Mouse (Mus musculus): ENCODE data around the gene Nrn1.

The Nrn1 gene

GRCm38 (mm10) chr13:36734731-36735571 lies at the start of gene Nrn1:
Gene Nrn1 (minus strand): TSS chr13:36735131.
- DNase-seq (ENCODE audit: low read depth, low spot score) = no peak

- DNase-seq (ENCODE audit: low read depth, low spot score) = peak; percentile 55
Measured at GRCm38 (mm10) chr13:36779626-36780025, 44.7 kb upstream of the Nrn1 start.

GRCm38 (mm10) chr13:36766801-36767200 lies 31.9 kb upstream of the Nrn1 start:
- DNase-seq (ENCODE audit: low read depth, low spot score) = no peak

GRCm38 (mm10) chr13:36751861-36752260 lies 16.9 kb upstream of the Nrn1 start:
- DNase-seq (ENCODE audit: low read depth, low spot score) = no peak

GRCm38 (mm10) chr13:36750056-36750455 lies 15.1 kb upstream of the Nrn1 start:
- no peak for DNase-seq (ENCODE audit: low read depth, low spot score)

GRCm38 (mm10) chr13:36736619-36736996 lies 1.7 kb upstream of the Nrn1 start:
- no peak for DNase-seq (ENCODE audit: low read depth, low spot score)

GRCm38 (mm10) chr13:36735901-36736618 lies 1.1 kb upstream of the Nrn1 start:
- DNase-seq (ENCODE audit: low read depth, low spot score) = peak; percentile 86

- no peak for DNase-seq (ENCODE audit: low read depth, low spot score)
Measured at GRCm38 (mm10) chr13:36733989-36734690, 791 bp downstream of the Nrn1 start.

GRCm38 (mm10) chr13:36733566-36733965 lies 1.4 kb downstream of the Nrn1 start:
- no peak for DNase-seq (ENCODE audit: low read depth, low spot score)

- no peak for DNase-seq (ENCODE audit: low read depth, low spot score)
Measured at GRCm38 (mm10) chr13:36732891-36733490, 1.9 kb downstream of the Nrn1 start.

GRCm38 (mm10) chr13:36731931-36732461 lies 2.9 kb downstream of the Nrn1 start:
- DNase-seq (ENCODE audit: low read depth, low spot score) = no peak

- DNase-seq (ENCODE audit: low read depth, low spot score) = no peak
Measured at GRCm38 (mm10) chr13:36731016-36731930, 3.7 kb downstream of the Nrn1 start.

- DNase-seq (ENCODE audit: low read depth, low spot score) = no peak
Measured at GRCm38 (mm10) chr13:36730341-36730761, 4.6 kb downstream of the Nrn1 start.

GRCm38 (mm10) chr13:36729731-36730340 lies 5.1 kb downstream of the Nrn1 start:
- DNase-seq (ENCODE audit: low read depth, low spot score) = no peak

- no peak for DNase-seq (ENCODE audit: low read depth, low spot score)
Measured at GRCm38 (mm10) chr13:36728509-36728908, 6.4 kb downstream of the Nrn1 start.

GRCm38 (mm10) chr13:36727779-36728470 lies 7.0 kb downstream of the Nrn1 start:
- DNase-seq (ENCODE audit: low read depth, low spot score) = no peak

GRCm38 (mm10) chr13:36726951-36727778 lies 7.8 kb downstream of the Nrn1 start:
- no peak for DNase-seq (ENCODE audit: low read depth, low spot score)

GRCm38 (mm10) chr13:36726551-36726950 lies 8.4 kb downstream of the Nrn1 start:
- no peak for DNase-seq (ENCODE audit: low read depth, low spot score)

- DNase-seq (ENCODE audit: low read depth, low spot score) = no peak
Measured at GRCm38 (mm10) chr13:36725881-36726280, 9.1 kb downstream of the Nrn1 start.
